Mouse (Mus musculus): ENCODE measurements around the gene Hnf1b. TPM values are rescaled to one million over a fixed set of nuclear protein-coding genes. Genes with fewer than 3 reads are reported as not detected.

Gene Hnf1b
- total and polyA plus RNA-seq, 3 experiments = 0.33 TPM; not detected in 2

DNA sequence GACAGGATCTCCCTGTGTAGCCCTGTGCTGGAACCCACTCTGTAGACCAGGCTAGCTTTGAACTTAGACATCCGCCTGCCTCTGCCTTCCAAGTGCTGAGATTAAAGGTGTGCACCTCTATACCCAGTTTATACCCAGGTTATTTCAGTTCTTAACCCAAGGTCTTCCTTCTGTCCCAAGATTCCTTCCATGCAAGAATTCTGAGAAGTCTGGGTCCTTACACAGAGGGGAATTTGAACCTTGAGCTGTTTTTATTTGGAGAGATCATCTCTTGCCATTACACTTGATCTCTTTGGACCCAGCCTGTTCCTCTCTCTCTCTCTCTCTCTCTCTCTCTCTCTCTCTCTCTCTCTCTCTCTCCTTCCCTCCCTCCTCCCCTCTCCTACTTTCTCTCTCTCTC, 7.4 kb downstream of the Hnf1b start:
- Histone ChIP-seq H3K4me1 (ENCODE audit: control insufficient read depth, insufficient read depth, low read length) (no peaks in the 10 kb centered on the region), H3K27ac (no peak overlapping the region), H3K36me3 (ENCODE audit: control insufficient read depth, insufficient read depth, low read length) (no peaks in the 10 kb centered on the region), H3K9ac (ENCODE audit: low read depth, low read length) (no peak overlapping the region), H3K4me3 (no peak overlapping the region), H3K27me3 (ENCODE audit: control insufficient read depth, insufficient read depth, low read length) (peaks cover 18% of the 10 kb centered on the region), H3K79me2 (replicated peaks; ENCODE audit: control insufficient read depth, insufficient read depth, low read length) (no peaks in the 10 kb centered on the region)
- 85% methylated on average over 1 of the region's 1 CpGs for WGBS
- intact Hi-C loops (cut with DNase I) = no loop called here
- no peak for TF ChIP-seq CTCF (IDR thresholded peaks at IDR 0.05)
- TF ChIP-seq EP300 (IDR thresholded peaks at IDR 0.05; ENCODE audit: insufficient read depth, low read depth, low read length) = no peak
- DNase-seq = no peak

DNA sequence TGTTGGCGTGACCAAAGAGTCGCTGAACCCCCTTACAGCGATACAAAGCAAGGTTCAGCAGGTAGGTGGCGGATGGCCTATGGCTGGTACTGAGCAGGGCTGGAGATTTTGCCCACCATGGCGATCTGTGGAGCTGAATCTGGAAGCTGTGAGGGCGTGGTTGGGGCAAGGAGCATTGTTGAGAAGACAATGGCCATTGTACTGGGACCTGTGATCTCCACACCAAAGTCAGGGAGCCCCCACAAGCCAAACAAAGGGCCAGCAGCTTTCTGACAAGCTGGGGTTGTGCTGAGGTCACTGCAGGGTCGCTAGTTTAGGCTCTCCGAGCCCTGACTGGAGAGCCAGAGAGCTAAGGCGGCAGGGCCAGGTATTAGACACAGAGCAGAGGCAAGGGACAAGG, 15.4 kb downstream of the Hnf1b start:
- H3K4me1 ChIP-seq (ENCODE audit: control insufficient read depth, insufficient read depth, low read length) = no peaks in the 10 kb centered on the region
- no peaks in the 10 kb centered on the region for H3K36me3 ChIP-seq (ENCODE audit: control insufficient read depth, insufficient read depth, low read length)
- TF ChIP-seq CTCF (IDR thresholded peaks at IDR 0.05) (no peak), POLR2A (IDR thresholded peaks at IDR 0.05; ENCODE audit: insufficient read depth, low read depth, low read length) (no peak), EP300 (IDR thresholded peaks at IDR 0.05; ENCODE audit: insufficient read depth, low read depth, low read length) (no peak)
- WGBS = 60% methylated on average over 9 of the region's 9 CpGs
- intact Hi-C loops (cut with DNase I) = no loop called here
- H3K4me3 ChIP-seq = no peak overlapping the region
- DNase-seq = no peak
- no peaks in the 10 kb centered on the region for H3K27me3 ChIP-seq (ENCODE audit: control insufficient read depth, insufficient read depth, low read length)
- no peaks in the 10 kb centered on the region for H3K79me2 ChIP-seq (replicated peaks; ENCODE audit: control insufficient read depth, insufficient read depth, low read length)
- no peak overlapping the region for H3K9ac ChIP-seq (ENCODE audit: low read depth, low read length)
- no peak overlapping the region for H3K27ac ChIP-seq

GRCm38 (mm10) chr11:83867571-83867970, 17.7 kb downstream of the Hnf1b start:
- Histone ChIP-seq H3K27me3 (ENCODE audit: control insufficient read depth, insufficient read depth, low read length) (no peaks in the 10 kb centered on the region), H3K79me2 (replicated peaks; ENCODE audit: control insufficient read depth, insufficient read depth, low read length) (no peaks in the 10 kb centered on the region), H3K9ac (ENCODE audit: low read depth, low read length) (no peak overlapping the region), H3K4me3 (no peak overlapping the region), H3K27ac (no peak overlapping the region), H3K36me3 (ENCODE audit: control insufficient read depth, insufficient read depth, low read length) (no peaks in the 10 kb centered on the region), H3K4me1 (ENCODE audit: control insufficient read depth, insufficient read depth, low read length) (no peaks in the 10 kb centered on the region)
- 77% methylated on average over 3 of the region's 3 CpGs for WGBS
- no peak for TF ChIP-seq POLR2A (IDR thresholded peaks at IDR 0.05; ENCODE audit: insufficient read depth, low read depth, low read length)
- TF ChIP-seq CTCF (IDR thresholded peaks at IDR 0.05) = no peak
- no peak for TF ChIP-seq EP300 (IDR thresholded peaks at IDR 0.05; ENCODE audit: insufficient read depth, low read depth, low read length)
- no peak for DNase-seq
- intact Hi-C loops (cut with DNase I) = no loop called here

DNA sequence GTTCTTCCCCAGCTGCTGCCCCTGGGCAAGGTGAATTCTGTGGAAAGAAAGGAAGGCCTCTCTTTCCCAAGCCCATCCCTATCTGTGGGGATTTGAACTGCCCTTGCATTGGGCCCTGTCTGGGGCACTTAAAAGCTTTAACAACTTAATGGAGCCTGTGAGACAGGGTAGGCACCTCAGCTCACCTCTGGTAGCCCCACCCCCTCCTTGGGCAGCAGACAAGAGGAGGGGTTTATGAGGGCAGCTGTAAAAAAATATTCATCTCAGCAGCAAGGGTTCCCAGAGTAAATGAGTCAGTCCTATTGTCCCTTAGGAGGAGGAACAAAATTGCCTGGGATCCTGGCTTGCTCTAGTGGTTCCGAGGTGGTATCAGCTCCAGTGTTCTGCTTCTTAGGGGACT, 19.3 kb downstream of the Hnf1b start:
- TF ChIP-seq CTCF (IDR thresholded peaks at IDR 0.05) (no peak), EP300 (IDR thresholded peaks at IDR 0.05; ENCODE audit: insufficient read depth, low read depth, low read length) (no peak), POLR2A (IDR thresholded peaks at IDR 0.05; ENCODE audit: insufficient read depth, low read depth, low read length) (no peak)
- Histone ChIP-seq H3K9ac (ENCODE audit: low read depth, low read length) (no peak overlapping the region), H3K4me3 (no peak overlapping the region), H3K4me1 (ENCODE audit: control insufficient read depth, insufficient read depth, low read length) (no peaks in the 10 kb centered on the region), H3K27me3 (ENCODE audit: control insufficient read depth, insufficient read depth, low read length) (no peaks in the 10 kb centered on the region), H3K79me2 (replicated peaks; ENCODE audit: control insufficient read depth, insufficient read depth, low read length) (no peaks in the 10 kb centered on the region), H3K27ac (no peak overlapping the region), H3K36me3 (ENCODE audit: control insufficient read depth, insufficient read depth, low read length) (no peaks in the 10 kb centered on the region)
- DNase-seq = no peak
- intact Hi-C loops (cut with DNase I) = no loop called here
- 53% methylated on average over 1 of the region's 1 CpGs for WGBS

GRCm38 (mm10) chr11:83869686-83870085, 19.8 kb downstream of the Hnf1b start:
- no peak for DNase-seq
- Histone ChIP-seq H3K4me3 (no peak overlapping the region), H3K27ac (no peak overlapping the region), H3K79me2 (replicated peaks; ENCODE audit: control insufficient read depth, insufficient read depth, low read length) (no peaks in the 10 kb centered on the region), H3K4me1 (ENCODE audit: control insufficient read depth, insufficient read depth, low read length) (no peaks in the 10 kb centered on the region), H3K9ac (ENCODE audit: low read depth, low read length) (no peak overlapping the region), H3K27me3 (ENCODE audit: control insufficient read depth, insufficient read depth, low read length) (no peaks in the 10 kb centered on the region), H3K36me3 (ENCODE audit: control insufficient read depth, insufficient read depth, low read length) (no peaks in the 10 kb centered on the region)
- intact Hi-C loops (cut with DNase I) = no loop called here
- no peak for TF ChIP-seq CTCF (IDR thresholded peaks at IDR 0.05)
- TF ChIP-seq POLR2A (IDR thresholded peaks at IDR 0.05; ENCODE audit: insufficient read depth, low read depth, low read length) = no peak
- 64% methylated on average over 3 of the region's 3 CpGs for WGBS

DNA sequence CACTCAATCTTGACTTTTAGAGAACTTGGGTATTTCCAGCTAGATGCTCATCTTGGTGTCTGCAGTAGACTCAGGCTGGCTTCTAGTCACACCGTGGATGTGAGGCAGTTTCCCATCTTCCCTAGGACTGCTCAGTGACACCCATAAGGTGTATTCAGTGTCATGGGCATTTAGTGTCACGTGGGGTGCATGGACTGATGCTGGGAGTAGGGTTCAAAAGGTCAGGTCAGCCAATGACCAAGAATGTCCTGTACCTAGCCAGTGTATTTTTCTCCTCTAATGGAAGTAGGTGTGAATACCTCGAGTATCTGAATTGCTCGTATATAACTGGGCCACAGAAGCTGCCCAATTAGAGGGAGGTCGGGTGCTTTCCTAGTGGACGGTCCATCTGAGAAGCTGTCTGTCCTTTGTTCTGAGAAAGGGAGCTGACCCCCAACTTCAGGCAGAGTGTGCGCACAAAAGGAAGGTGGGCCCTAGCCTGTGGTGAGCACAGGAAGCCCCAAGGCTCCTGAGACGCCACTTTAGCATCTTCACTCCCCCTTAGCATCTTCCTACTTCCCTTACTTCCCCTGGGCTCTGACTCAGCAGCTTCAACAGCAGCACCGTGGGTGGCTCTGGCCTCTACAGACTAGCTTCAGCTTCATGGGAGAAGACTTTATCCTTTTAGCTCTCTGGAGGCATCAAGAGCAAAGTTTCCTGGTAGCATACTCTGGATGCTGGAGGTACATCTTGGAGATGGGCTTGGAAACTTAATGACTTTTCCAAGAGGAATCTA, 22.1 kb downstream of the Hnf1b start:
- Histone ChIP-seq H3K27me3 (ENCODE audit: control insufficient read depth, insufficient read depth, low read length) (no peaks in the 10 kb centered on the region), H3K79me2 (replicated peaks; ENCODE audit: control insufficient read depth, insufficient read depth, low read length) (no peaks in the 10 kb centered on the region), H3K4me3 (no peak overlapping the region), H3K36me3 (ENCODE audit: control insufficient read depth, insufficient read depth, low read length) (no peaks in the 10 kb centered on the region), H3K4me1 (ENCODE audit: control insufficient read depth, insufficient read depth, low read length) (no peaks in the 10 kb centered on the region), H3K27ac (no peak overlapping the region), H3K9ac (ENCODE audit: low read depth, low read length) (no peak overlapping the region)
- intact Hi-C loops (cut with DNase I) = no loop called here
- DNase-seq = no peak
- 64% methylated on average over 9 of the region's 9 CpGs for WGBS
- no peak for TF ChIP-seq CTCF (IDR thresholded peaks at IDR 0.05)
- TF ChIP-seq POLR2A (IDR thresholded peaks at IDR 0.05; ENCODE audit: insufficient read depth, low read depth, low read length) = no peak
- no peak for TF ChIP-seq EP300 (IDR thresholded peaks at IDR 0.05; ENCODE audit: insufficient read depth, low read depth, low read length)

All from heart, adult 2 months (tissue).